Mouse (Mus musculus) forebrain, embryonic 14.5 days (tissue): ENCODE measurements at regions not wholly inside any gene's neighbourhood (a gene's known extent, or its start where the extent isn't known, plus 50 kb on each side); places are given as distances from the start of the nearest gene placed in this dataset.
A peak's percentile ranks its signal among the peaks of the same experiment; 100 is the strongest.
"Not testable (repeated sequence)": the region's sequence is repeated elsewhere in the genome, so short reads cannot be mapped to it uniquely, and the experiment has no call there.

Source experiments
- ATAC-seq: fragments of 200-750 bp; cut with Nextera tagmentation; 2 replicates; pipeline ENCODE4 v1.8.0; 2017; ENCODE audit warnings: mild to moderate bottlenecking, moderate library complexity
- DNase-seq: peaks from one replicate; pipeline ENCODE4 v3.0.0-alpha.2; 2015; ENCODE audit warnings: low spot score
- H3K27ac ChIP-seq: fragments of 300-500 bp; sonication (generic); 2 replicates; pipeline ENCODE4 v1.5.1; 2014; ENCODE audit warnings: low read depth, mild to moderate bottlenecking, control low read depth, low read length, moderate library complexity
- H3K27me3 ChIP-seq: fragments of 300-500 bp; sonication (generic); replicated peaks from 2 replicates; pipeline ENCODE4 v1.6.1; 2014; ENCODE audit warnings: low read length, control low read depth, mixed read lengths; ENCODE audit not compliant: control insufficient read depth, insufficient read depth
- H3K36me3 ChIP-seq: fragments of 300-500 bp; sonication (generic); 2 replicates; pipeline ENCODE4 v1.6.1; 2014; ENCODE audit warnings: low read length, control low read depth; ENCODE audit not compliant: control insufficient read depth, insufficient read depth
- H3K4me1 ChIP-seq: fragments of 300-500 bp; sonication (generic); 2 replicates; pipeline ENCODE4 v1.6.1; 2014; ENCODE audit warnings: antibody characterized with exemption, low read length, control low read depth; ENCODE audit not compliant: control insufficient read depth, insufficient read depth
- H3K4me2 ChIP-seq: fragments of 300-500 bp; sonication (generic); 2 replicates; pipeline ENCODE4 v1.6.1; 2014; ENCODE audit warnings: mild to moderate bottlenecking, control low read depth, low read length
- H3K4me3 ChIP-seq: fragments of 300-500 bp; sonication (generic); 2 replicates; pipeline ENCODE4 v1.5.1; 2014; ENCODE audit warnings: low read depth, low read length, control low read depth
- H3K9ac ChIP-seq: fragments of 300-500 bp; sonication (generic); 2 replicates; pipeline ENCODE4 v1.6.1; 2014; ENCODE audit warnings: mild to moderate bottlenecking, low read length, control low read depth, moderate library complexity
- H3K9me3 ChIP-seq: fragments of 300-500 bp; sonication (generic); replicated peaks from 2 replicates; pipeline ENCODE4 v1.6.1; 2016; ENCODE audit warnings: low read length, control low read depth, mixed read lengths; ENCODE audit not compliant: control insufficient read depth
- WGBS: fragments of 180-500 bp; shearing (Covaris S2); extraction: QIAGEN DNeasy Blood & Tissue Kit; methylation state at CpG from one replicate; pipeline ENCODE4 v1.1.7; 2014; 5-methylcytosine and 5-hydroxymethylcytosine counted together

DNA sequence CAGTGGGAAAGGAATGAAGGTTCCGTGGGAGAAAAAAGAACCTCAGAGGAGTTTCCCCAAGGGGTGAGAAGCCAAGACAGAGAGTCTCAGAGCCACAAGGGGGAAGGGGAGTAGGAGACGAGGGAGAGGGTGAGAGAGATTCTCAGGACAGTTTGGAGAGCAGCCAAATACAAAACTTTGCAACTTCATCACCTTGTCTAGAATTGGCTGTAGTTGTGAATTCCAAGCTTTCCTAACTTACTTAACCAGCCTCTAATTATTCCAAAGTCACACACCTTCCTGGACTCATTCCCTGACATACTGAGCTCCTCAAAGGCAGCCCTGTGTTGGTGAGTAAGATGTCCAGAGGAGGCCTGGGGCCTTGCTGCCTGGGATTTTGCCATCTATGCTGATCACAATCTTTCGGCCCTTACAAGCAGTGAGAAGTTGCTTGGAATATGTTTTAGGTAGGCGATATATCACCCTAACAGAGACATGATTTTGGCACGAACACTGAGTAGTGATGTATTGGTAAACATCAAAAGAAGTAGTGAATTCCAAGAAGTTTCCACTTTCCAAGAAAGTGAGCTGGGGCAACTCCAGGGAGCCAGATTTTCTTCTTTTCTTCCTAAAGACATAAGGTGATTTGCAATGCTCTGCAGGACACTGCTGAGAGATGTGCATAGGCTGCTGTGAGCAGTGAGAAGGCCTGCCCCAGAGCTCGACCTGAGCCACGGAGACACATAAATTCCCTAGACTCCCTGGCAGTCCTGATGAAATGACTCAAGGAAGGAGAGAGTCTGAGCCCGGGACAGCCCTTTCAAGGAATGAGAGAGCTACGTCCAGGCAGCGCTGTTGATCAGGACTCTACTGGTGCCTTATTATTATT, 106.2 kb upstream of the Slc1a3 start:
- no peak overlapping the region for H3K27ac ChIP-seq
- no peak overlapping the region for H3K4me3 ChIP-seq
- H3K9ac ChIP-seq: no peak overlapping the region
- H3K36me3 ChIP-seq: no peaks in the 10 kb centered on the region
- no peaks in the 10 kb centered on the region for H3K9me3 ChIP-seq
- ATAC-seq: peak; percentile 33; the same call in 1 of the 2 replicates
- no peak overlapping the region for H3K4me2 ChIP-seq
- WGBS: 55% methylated on average over 10 of the region's 10 CpGs
- H3K4me1 ChIP-seq: peaks cover 16% of the 10 kb centered on the region; the same call in 1 of the 2 replicates
- DNase-seq: no peak
- no peaks in the 10 kb centered on the region for H3K27me3 ChIP-seq

DNA sequence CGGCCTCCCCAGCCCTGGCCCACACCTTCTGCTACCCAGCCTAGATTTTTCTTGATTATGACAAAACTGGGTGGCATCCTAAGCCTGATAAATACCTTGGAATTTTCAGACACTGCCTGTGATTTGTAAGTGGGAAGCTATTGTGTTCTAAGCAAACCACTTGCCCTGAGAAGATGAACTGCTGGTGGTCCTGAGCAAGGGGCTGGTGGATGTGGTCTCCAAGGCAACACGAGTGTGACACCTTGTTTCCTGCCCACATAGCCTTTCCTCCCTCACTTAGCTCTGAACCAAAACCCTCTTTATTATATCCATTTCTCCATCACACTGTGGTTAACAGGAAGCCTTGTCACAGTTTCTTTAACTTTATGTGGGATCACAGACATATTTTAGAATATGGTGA, 105.4 kb upstream of the Slc1a3 start:
- H3K4me3 ChIP-seq: no peak overlapping the region
- H3K36me3 ChIP-seq: no peaks in the 10 kb centered on the region
- no peaks in the 10 kb centered on the region for H3K9me3 ChIP-seq
- H3K27ac ChIP-seq: peak overlapping the region; percentile 21; the same call in 1 of the 2 replicates
- ATAC-seq (no peak), DNase-seq (peak; percentile 22)
- H3K27me3 ChIP-seq: no peaks in the 10 kb centered on the region
- no peak overlapping the region for H3K4me2 ChIP-seq
- no peak overlapping the region for H3K9ac ChIP-seq
- peaks cover 16% of the 10 kb centered on the region; the same call in 1 of the 2 replicates for H3K4me1 ChIP-seq
- 25% methylated on average over 2 of the region's 2 CpGs for WGBS

DNA sequence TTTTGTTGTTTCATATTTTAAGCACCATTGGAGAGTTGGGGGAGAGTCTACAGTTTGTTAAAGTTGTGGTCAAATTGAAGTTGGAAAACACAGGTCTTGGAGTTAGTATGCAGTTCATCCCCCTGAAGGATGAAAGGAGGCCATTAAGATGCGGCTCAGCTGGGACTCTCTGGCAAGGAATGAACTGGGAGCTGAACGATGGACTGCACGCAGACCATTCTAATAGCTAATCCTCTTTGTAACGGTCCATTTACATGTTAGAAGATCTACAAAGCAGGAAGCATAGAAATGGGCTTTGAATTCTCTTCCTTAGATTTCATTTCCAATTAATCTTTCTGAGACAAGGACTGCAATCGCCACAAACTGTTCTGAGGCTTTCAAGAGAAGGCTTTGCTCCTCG, 104.7 kb upstream of the Slc1a3 start:
- WGBS: 5% methylated on average over 6 of the region's 6 CpGs
- Histone ChIP-seq H3K4me1 (peaks cover 16% of the 10 kb centered on the region; the same call in 1 of the 2 replicates), H3K4me2 (no peak overlapping the region), H3K9me3 (no peaks in the 10 kb centered on the region), H3K9ac (no peak overlapping the region), H3K36me3 (no peaks in the 10 kb centered on the region), H3K27me3 (no peaks in the 10 kb centered on the region), H3K27ac (no peak overlapping the region), H3K4me3 (no peak overlapping the region)
- DNase-seq (peak; percentile 80), ATAC-seq (peak; percentile 82; the same call in 1 of the 2 replicates)

DNA sequence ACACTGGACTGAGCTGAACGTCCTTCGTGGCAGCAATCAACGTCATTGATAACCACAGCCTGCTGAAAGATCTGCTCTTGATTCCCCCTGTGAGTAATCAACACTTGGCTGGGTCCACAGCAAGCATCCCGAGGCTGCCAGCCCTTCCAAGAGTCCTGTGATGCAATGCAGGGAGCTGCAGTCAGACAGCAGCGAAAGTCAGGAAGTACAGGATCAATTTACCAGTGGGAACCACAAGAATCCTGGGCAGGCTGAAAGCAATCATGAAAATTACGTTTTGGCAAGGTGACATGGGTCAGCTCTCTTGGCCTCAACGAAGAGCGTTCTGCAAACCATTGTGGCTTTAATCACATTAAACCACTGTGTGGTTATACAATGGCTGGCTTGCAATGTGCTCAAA, 95.8 kb upstream of the Slc1a3 start:
- H3K9me3 ChIP-seq: no peaks in the 10 kb centered on the region
- H3K4me3 ChIP-seq: no peak overlapping the region
- ATAC-seq: no peak
- DNase-seq: no peak
- no peaks in the 10 kb centered on the region for H3K36me3 ChIP-seq
- no peaks in the 10 kb centered on the region for H3K4me1 ChIP-seq
- 83% methylated on average over 8 of the region's 8 CpGs for WGBS
- H3K4me2 ChIP-seq: no peak overlapping the region
- no peak overlapping the region for H3K27ac ChIP-seq
- no peak overlapping the region for H3K9ac ChIP-seq
- no peaks in the 10 kb centered on the region for H3K27me3 ChIP-seq

DNA sequence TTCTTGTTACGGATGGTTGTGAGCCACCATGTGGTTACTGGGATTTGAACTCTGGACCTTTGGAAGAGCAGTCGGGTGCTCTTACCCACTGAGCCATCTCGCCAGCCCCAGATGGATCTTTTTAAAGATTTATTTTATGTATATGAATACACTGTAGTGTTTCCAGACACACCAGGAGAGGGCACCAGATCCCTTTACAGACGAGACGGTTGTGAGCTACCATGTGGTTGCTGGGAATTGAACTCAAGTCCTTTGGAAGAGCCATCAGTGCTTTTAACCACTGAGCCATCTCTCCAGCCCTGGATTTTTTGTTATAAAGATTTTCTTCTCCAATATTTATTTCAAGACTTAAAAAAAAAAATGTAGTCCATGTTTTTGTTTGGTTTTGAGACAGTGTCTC, 95.0 kb upstream of the Slc1a3 start:
- WGBS: 94% methylated on average over 4 of the region's 5 CpGs
- H3K9me3 ChIP-seq: not testable (repeated sequence)

GRCm38 (mm10) chr15:8802058-8802457, 91.5 kb upstream of the Slc1a3 start:
- no peaks in the 10 kb centered on the region for H3K36me3 ChIP-seq
- ATAC-seq (no peak), DNase-seq (no peak)
- H3K27me3 ChIP-seq: no peaks in the 10 kb centered on the region
- H3K4me3 ChIP-seq: no peak overlapping the region
- H3K9me3 ChIP-seq: no peaks in the 10 kb centered on the region
- 80% methylated on average over 7 of the region's 7 CpGs for WGBS
- H3K27ac ChIP-seq: no peak overlapping the region
- no peak overlapping the region for H3K9ac ChIP-seq
- H3K4me1 ChIP-seq: no peaks in the 10 kb centered on the region
- H3K4me2 ChIP-seq: no peak overlapping the region

More for the DNA sequence above, 95.0 kb upstream of the Slc1a3 start:
- H3K4me2 ChIP-seq, H3K4me3 ChIP-seq, ATAC-seq, H3K27me3 ChIP-seq, H3K27ac ChIP-seq, H3K9ac ChIP-seq, H3K4me1 ChIP-seq, H3K36me3 ChIP-seq, DNase-seq: not testable (repeated sequence)

GRCm38 (mm10) chr15:8797015-8797414, 86.5 kb upstream of the Slc1a3 start:
- H3K27ac ChIP-seq: no peak overlapping the region
- no peaks in the 10 kb centered on the region for H3K4me1 ChIP-seq
- ATAC-seq (no peak), DNase-seq (no peak)
- no peaks in the 10 kb centered on the region for H3K36me3 ChIP-seq
- H3K9me3 ChIP-seq: no peaks in the 10 kb centered on the region
- no peak overlapping the region for H3K9ac ChIP-seq
- no peak overlapping the region for H3K4me2 ChIP-seq
- no peaks in the 10 kb centered on the region for H3K27me3 ChIP-seq
- H3K4me3 ChIP-seq: no peak overlapping the region
- WGBS: 100% methylated on average over 1 of the region's 1 CpGs

DNA sequence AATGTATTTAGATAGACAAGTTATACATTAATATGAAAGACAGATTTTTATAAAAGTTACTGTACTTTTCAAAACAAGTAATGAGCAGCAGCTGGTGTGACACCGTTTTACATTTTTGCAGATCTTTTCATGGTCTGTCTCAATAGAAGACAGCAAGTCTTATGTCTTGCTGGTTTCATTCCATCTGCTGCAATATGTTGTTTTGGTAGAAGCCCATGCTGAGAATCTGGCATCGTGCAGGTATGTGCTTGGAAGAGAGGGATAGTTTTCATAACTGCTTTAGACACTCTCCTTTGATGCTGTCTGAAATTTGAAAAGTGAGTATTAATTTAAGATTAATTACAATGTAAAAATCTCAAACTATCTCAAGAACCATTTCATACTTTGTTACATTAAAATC, 81.5 kb upstream of the Slc1a3 start:
- H3K27ac ChIP-seq: no peak overlapping the region
- ATAC-seq: peak; percentile 80; the same call in 1 of the 2 replicates
- 61% methylated on average over 2 of the region's 2 CpGs for WGBS
- no peaks in the 10 kb centered on the region for H3K4me1 ChIP-seq
- no peak overlapping the region for H3K4me3 ChIP-seq
- no peaks in the 10 kb centered on the region for H3K27me3 ChIP-seq
- H3K4me2 ChIP-seq: no peak overlapping the region
- H3K9me3 ChIP-seq: no peaks in the 10 kb centered on the region
- no peak overlapping the region for H3K9ac ChIP-seq
- peak; percentile 74 for DNase-seq
- H3K36me3 ChIP-seq: no peaks in the 10 kb centered on the region

GRCm38 (mm10) chr15:8789924-8790323, 79.4 kb upstream of the Slc1a3 start:
- no peak overlapping the region for H3K4me2 ChIP-seq
- H3K4me3 ChIP-seq: no peak overlapping the region
- H3K4me1 ChIP-seq: peaks cover 9% of the 10 kb centered on the region; the same call in 1 of the 2 replicates
- no peaks in the 10 kb centered on the region for H3K36me3 ChIP-seq
- no peak for ATAC-seq
- H3K9me3 ChIP-seq: no peaks in the 10 kb centered on the region
- no peaks in the 10 kb centered on the region for H3K27me3 ChIP-seq
- H3K9ac ChIP-seq: no peak overlapping the region
- no peak for DNase-seq
- H3K27ac ChIP-seq: no peak overlapping the region
